Mouse (Mus musculus): ENCODE data around the gene Syt6.

Gene Syt6

GRCm38 (mm10) chr3:103587136-103587535 lies 12.1 kb downstream of the Syt6 start:
- Histone ChIP-seq H3K36me3 (ENCODE audit: control insufficient read depth, insufficient read depth, low read length, poor library complexity, severe bottlenecking) (no peaks in the 10 kb centered on the region), H3K27me3 (ENCODE audit: control insufficient read depth, insufficient read depth, low read length, poor library complexity, severe bottlenecking) (no peaks in the 10 kb centered on the region)
- DNase-seq (ENCODE audit: low read depth, low spot score): no peak

- Histone ChIP-seq H3K27me3 (ENCODE audit: control insufficient read depth, insufficient read depth, low read length, poor library complexity, severe bottlenecking) (no peaks in the 10 kb centered on the region), H3K36me3 (ENCODE audit: control insufficient read depth, insufficient read depth, low read length, poor library complexity, severe bottlenecking) (no peaks in the 10 kb centered on the region)
- no peak for DNase-seq (ENCODE audit: low read depth, low spot score)
Measured at GRCm38 (mm10) chr3:103587672-103588071, 12.6 kb downstream of the Syt6 start.

- Histone ChIP-seq H3K36me3 (ENCODE audit: control insufficient read depth, insufficient read depth, low read length, poor library complexity, severe bottlenecking) (no peaks in the 10 kb centered on the region), H3K27me3 (ENCODE audit: control insufficient read depth, insufficient read depth, low read length, poor library complexity, severe bottlenecking) (no peaks in the 10 kb centered on the region)
- no peak for DNase-seq (ENCODE audit: low read depth, low spot score)
Measured at GRCm38 (mm10) chr3:103589636-103590035, 14.6 kb downstream of the Syt6 start.

GRCm38 (mm10) chr3:103592636-103593035 lies 17.6 kb downstream of the Syt6 start:
- Histone ChIP-seq H3K36me3 (ENCODE audit: control insufficient read depth, insufficient read depth, low read length, poor library complexity, severe bottlenecking) (no peaks in the 10 kb centered on the region), H3K27me3 (ENCODE audit: control insufficient read depth, insufficient read depth, low read length, poor library complexity, severe bottlenecking) (no peaks in the 10 kb centered on the region)
- DNase-seq (ENCODE audit: low read depth, low spot score): no peak

- no peak for DNase-seq (ENCODE audit: low read depth, low spot score)
- Histone ChIP-seq H3K27me3 (ENCODE audit: control insufficient read depth, insufficient read depth, low read length, poor library complexity, severe bottlenecking) (no peaks in the 10 kb centered on the region), H3K36me3 (ENCODE audit: control insufficient read depth, insufficient read depth, low read length, poor library complexity, severe bottlenecking) (no peaks in the 10 kb centered on the region)
Measured at GRCm38 (mm10) chr3:103593631-103594030, 18.6 kb downstream of the Syt6 start.

GRCm38 (mm10) chr3:103595271-103595810 lies 20.3 kb downstream of the Syt6 start:
- no peaks in the 10 kb centered on the region for H3K36me3 ChIP-seq (ENCODE audit: control insufficient read depth, insufficient read depth, low read length, poor library complexity, severe bottlenecking)
- no peak for DNase-seq (ENCODE audit: low read depth, low spot score)

GRCm38 (mm10) chr3:103597586-103597985 lies 22.6 kb downstream of the Syt6 start:
- no peak for DNase-seq (ENCODE audit: low read depth, low spot score)
- H3K36me3 ChIP-seq (ENCODE audit: control insufficient read depth, insufficient read depth, low read length, poor library complexity, severe bottlenecking): no peaks in the 10 kb centered on the region
- no peaks in the 10 kb centered on the region for H3K27me3 ChIP-seq (ENCODE audit: control insufficient read depth, insufficient read depth, low read length, poor library complexity, severe bottlenecking)

More at GRCm38 (mm10) chr3:103595271-103595810, 20.3 kb downstream of the Syt6 start:
- no peaks in the 10 kb centered on the region for H3K27me3 ChIP-seq (ENCODE audit: control insufficient read depth, insufficient read depth, low read length, poor library complexity, severe bottlenecking)

- DNase-seq (ENCODE audit: low read depth, low spot score): no peak
- Histone ChIP-seq H3K36me3 (ENCODE audit: control insufficient read depth, insufficient read depth, low read length, poor library complexity, severe bottlenecking) (no peaks in the 10 kb centered on the region), H3K27me3 (ENCODE audit: control insufficient read depth, insufficient read depth, low read length, poor library complexity, severe bottlenecking) (no peaks in the 10 kb centered on the region)
Measured at GRCm38 (mm10) chr3:103601011-103601410, 26.0 kb downstream of the Syt6 start.

- Histone ChIP-seq H3K27me3 (ENCODE audit: control insufficient read depth, insufficient read depth, low read length, poor library complexity, severe bottlenecking) (no peaks in the 10 kb centered on the region), H3K36me3 (ENCODE audit: control insufficient read depth, insufficient read depth, low read length, poor library complexity, severe bottlenecking) (no peaks in the 10 kb centered on the region)
- DNase-seq (ENCODE audit: low read depth, low spot score): no peak
Measured at GRCm38 (mm10) chr3:103601561-103601960, 26.5 kb downstream of the Syt6 start.

- H3K27me3 ChIP-seq (ENCODE audit: control insufficient read depth, insufficient read depth, low read length, poor library complexity, severe bottlenecking): no peaks in the 10 kb centered on the region
- no peaks in the 10 kb centered on the region for H3K36me3 ChIP-seq (ENCODE audit: control insufficient read depth, insufficient read depth, low read length, poor library complexity, severe bottlenecking)
- DNase-seq (ENCODE audit: low read depth, low spot score): no peak
Measured at GRCm38 (mm10) chr3:103606045-103606597, 31.1 kb downstream of the Syt6 start.

- DNase-seq (ENCODE audit: low read depth, low spot score): no peak
- Histone ChIP-seq H3K36me3 (ENCODE audit: control insufficient read depth, insufficient read depth, low read length, poor library complexity, severe bottlenecking) (no peaks in the 10 kb centered on the region), H3K27me3 (ENCODE audit: control insufficient read depth, insufficient read depth, low read length, poor library complexity, severe bottlenecking) (no peaks in the 10 kb centered on the region)
Measured at GRCm38 (mm10) chr3:103606660-103607595, 31.9 kb downstream of the Syt6 start.

GRCm38 (mm10) chr3:103610231-103610630 lies 35.2 kb downstream of the Syt6 start:
- Histone ChIP-seq H3K27me3 (ENCODE audit: control insufficient read depth, insufficient read depth, low read length, poor library complexity, severe bottlenecking) (no peaks in the 10 kb centered on the region), H3K36me3 (ENCODE audit: control insufficient read depth, insufficient read depth, low read length, poor library complexity, severe bottlenecking) (no peaks in the 10 kb centered on the region)
- DNase-seq (ENCODE audit: low read depth, low spot score): no peak

GRCm38 (mm10) chr3:103612636-103613355 lies 37.8 kb downstream of the Syt6 start:
- Histone ChIP-seq H3K36me3 (ENCODE audit: control insufficient read depth, insufficient read depth, low read length, poor library complexity, severe bottlenecking) (no peaks in the 10 kb centered on the region), H3K27me3 (ENCODE audit: control insufficient read depth, insufficient read depth, low read length, poor library complexity, severe bottlenecking) (no peaks in the 10 kb centered on the region)
- DNase-seq (ENCODE audit: low read depth, low spot score): no peak

- Histone ChIP-seq H3K27me3 (ENCODE audit: control insufficient read depth, insufficient read depth, low read length, poor library complexity, severe bottlenecking) (no peaks in the 10 kb centered on the region), H3K36me3 (ENCODE audit: control insufficient read depth, insufficient read depth, low read length, poor library complexity, severe bottlenecking) (no peaks in the 10 kb centered on the region)
Measured at GRCm38 (mm10) chr3:103615621-103616020, 40.6 kb downstream of the Syt6 start.

GRCm38 (mm10) chr3:103616981-103617380 lies 42.0 kb downstream of the Syt6 start:
- Histone ChIP-seq H3K27me3 (ENCODE audit: control insufficient read depth, insufficient read depth, low read length, poor library complexity, severe bottlenecking) (no peaks in the 10 kb centered on the region), H3K36me3 (ENCODE audit: control insufficient read depth, insufficient read depth, low read length, poor library complexity, severe bottlenecking) (no peaks in the 10 kb centered on the region)
- DNase-seq (ENCODE audit: low read depth, low spot score): peak; percentile 3

More at GRCm38 (mm10) chr3:103615621-103616020, 40.6 kb downstream of the Syt6 start:
- DNase-seq (ENCODE audit: low read depth, low spot score): no peak

All from splenic B cell, adult 2 months (primary cell).